In the genomic region with DNA sequence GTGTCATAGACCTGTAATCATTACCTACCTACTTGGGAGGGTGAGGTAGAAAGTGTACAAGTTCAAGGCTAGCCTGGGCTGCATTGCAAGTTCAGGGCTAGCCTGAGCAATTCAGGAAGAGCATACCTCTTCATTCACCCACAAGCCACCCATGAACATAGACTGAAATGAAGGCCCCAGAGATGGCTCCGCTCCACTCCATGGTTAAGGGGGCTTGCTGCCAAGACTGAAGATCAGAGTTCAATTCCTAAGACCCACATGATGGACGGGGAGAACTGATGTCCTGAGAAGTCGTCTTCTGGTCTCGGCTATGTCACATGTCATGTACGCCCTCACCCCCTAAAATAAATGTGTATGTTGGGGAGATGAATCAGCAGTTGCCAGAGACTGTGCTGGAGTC, we compare ENCODE assay signal across 10 mouse cellular contexts. TPM values are rescaled to one million over a fixed set of nuclear protein-coding genes. Genes with fewer than 3 reads are reported as not detected.
A peak's percentile ranks its signal among the peaks of the same experiment; 100 is the strongest.
DNase-seq lines count a peak whose midpoint lies in the region; ATAC-seq and TF ChIP-seq lines count a peak whose summit lies in the region.
"Had no signal": no experiment of that assay in that cellular context is flagged by ENCODE, and none has a peak within 500 bp of the region (broad histone marks: within the 10 kb centered on the region; RNA-seq: fewer than 3 reads in every experiment).

No protein-coding gene starts in this region.

- H3K4me3 ChIP-seq in erythroblast, embryonic 14.5 days (replicated peaks), result peak overlapping the region; percentile 58
- peak overlapping the region; percentile 59 for H3K4me3 ChIP-seq in liver, adult 2 months (ENCODE audit: insufficient read depth, low read depth, low read length)
- H3K4me3 ChIP-seq in liver, postnatal 0 days (ENCODE audit: low read depth, low read length), result no peak overlapping the region
- peak overlapping the region; percentile 48; the same call in 1 of the 2 replicates for H3K4me3 ChIP-seq in limb, embryonic 10.5 days
- H3K4me3 ChIP-seq in midbrain, embryonic 16.5 days (ENCODE audit: low read depth, low read length), result no peak overlapping the region

- no peak overlapping the region for H3K4me2 ChIP-seq in liver, postnatal 0 days (ENCODE audit: low read depth, low read length)
- no peak overlapping the region; the same call in 1 of the 2 replicates for H3K4me2 ChIP-seq in midbrain, embryonic 16.5 days (ENCODE audit: low read length)

- peaks cover 69% of the 10 kb centered on the region for H3K4me1 ChIP-seq in erythroblast, embryonic 14.5 days (ENCODE audit: control insufficient read depth)
- peaks cover 29% of the 10 kb centered on the region for H3K4me1 ChIP-seq in liver, adult 2 months (ENCODE audit: control insufficient read depth, insufficient read depth, low read length)
- H3K4me1 ChIP-seq in liver, postnatal 0 days (ENCODE audit: insufficient read depth), result peaks cover 5% of the 10 kb centered on the region
- H3K4me1 ChIP-seq in limb, embryonic 10.5 days, result peaks cover 6% of the 10 kb centered on the region
- H3K4me1 ChIP-seq in midbrain, embryonic 16.5 days (ENCODE audit: control insufficient read depth, insufficient read depth, low read length), result peaks cover 6% of the 10 kb centered on the region

- H3K9ac ChIP-seq in liver, adult 2 months (ENCODE audit: low read depth, low read length), result peak overlapping the region; percentile 75
- H3K9ac ChIP-seq in liver, postnatal 0 days (replicated peaks), result no peak overlapping the region
- H3K9ac ChIP-seq in midbrain, embryonic 16.5 days (ENCODE audit: low read depth, low read length), result no peak overlapping the region

- no peaks in the 10 kb centered on the region for H3K36me3 ChIP-seq in erythroblast, embryonic 14.5 days (ENCODE audit: control insufficient read depth)
- H3K36me3 ChIP-seq in liver, adult 2 months (ENCODE audit: control insufficient read depth, insufficient read depth, low read length), result no peaks in the 10 kb centered on the region
- H3K36me3 ChIP-seq in liver, postnatal 0 days (replicated peaks; ENCODE audit: insufficient read depth, low read length), result no peaks in the 10 kb centered on the region
- H3K36me3 ChIP-seq in limb, embryonic 10.5 days, result no peaks in the 10 kb centered on the region
- H3K36me3 ChIP-seq in midbrain, embryonic 16.5 days (ENCODE audit: control insufficient read depth, insufficient read depth, low read length), result no peaks in the 10 kb centered on the region
- H3K36me3 ChIP-seq: embryonic facial prominence, embryonic 15.5 days had no signal

- 28% methylated on average over 5 of the region's 5 CpGs for whole genome bisulfite sequencing in liver, adult 2 months
- 83% methylated on average over 5 of the region's 5 CpGs for WGBS in liver, postnatal 0 days (ENCODE audit: insufficient replicate concordance)
- 89% methylated on average over 5 of the region's 5 CpGs for WGBS in limb, embryonic 10.5 days
- WGBS in midbrain, embryonic 16.5 days, result 90% methylated on average over 5 of the region's 5 CpGs

- ATAC-seq in erythroblast, adult 5-6 weeks (replicated peaks; ENCODE audit: low FRiP score, poor library complexity, severe bottlenecking), result no peak
- ATAC-seq in liver, postnatal 0 days, result no peak
- no peak for ATAC-seq in midbrain, embryonic 16.5 days

- no peaks in the 10 kb centered on the region for H3K79me2 ChIP-seq in liver, adult 2 months (ENCODE audit: control insufficient read depth, insufficient read depth, low read length)

- H3K27me3 ChIP-seq in erythroblast, embryonic 14.5 days (ENCODE audit: control insufficient read depth), result no peaks in the 10 kb centered on the region
- H3K27me3 ChIP-seq in liver, adult 2 months (ENCODE audit: control insufficient read depth, insufficient read depth, low read length), result no peaks in the 10 kb centered on the region
- H3K27me3 ChIP-seq in liver, postnatal 0 days (ENCODE audit: insufficient read depth, low read length), result no peaks in the 10 kb centered on the region
- H3K27me3 ChIP-seq in limb, embryonic 10.5 days (ENCODE audit: low read depth, poor library complexity, severe bottlenecking), result no peaks in the 10 kb centered on the region
- no peaks in the 10 kb centered on the region for H3K27me3 ChIP-seq in midbrain, embryonic 16.5 days (ENCODE audit: control insufficient read depth, insufficient read depth, low read depth, low read length)
- H3K27me3 ChIP-seq: embryonic facial prominence, embryonic 15.5 days had no signal

- H3K27ac ChIP-seq in liver, adult 2 months (replicated peaks; ENCODE audit: insufficient read depth, low read depth, low read length), result peak overlapping the region; percentile 93
- H3K27ac ChIP-seq in liver, postnatal 0 days (ENCODE audit: low read depth), result no peak overlapping the region
- peak overlapping the region; percentile 77 for H3K27ac ChIP-seq in limb, embryonic 10.5 days
- peak overlapping the region; percentile 53 for H3K27ac ChIP-seq in midbrain, embryonic 16.5 days (ENCODE audit: low read length)

- 0 out of 2 replicates have a peak, but pooled peaks have one; percentile 30 for TF ChIP-seq POLR2A in liver, adult 2 months (IDR thresholded peaks at IDR 0.05; ENCODE audit: extremely low read depth, insufficient read depth, low read length)

- no peak for TF ChIP-seq EP300 in liver, postnatal 0 days (IDR thresholded peaks at IDR 0.05; ENCODE audit: low read depth)

- H3K9me3 ChIP-seq in erythroblast, embryonic 14.5 days (ENCODE audit: control insufficient read depth, low read length), result no peaks in the 10 kb centered on the region
- no peaks in the 10 kb centered on the region for H3K9me3 ChIP-seq in liver, postnatal 0 days (ENCODE audit: low read length)
- H3K9me3 ChIP-seq in limb, embryonic 10.5 days (replicated peaks), result no peaks in the 10 kb centered on the region
- H3K9me3 ChIP-seq in midbrain, embryonic 16.5 days (replicated peaks; ENCODE audit: control insufficient read depth, low read length, poor library complexity, severe bottlenecking), result no peaks in the 10 kb centered on the region
- H3K9me3 ChIP-seq: embryonic facial prominence, embryonic 15.5 days had no signal

- peak; percentile 70 for DNase-seq in liver, adult 2 months (ENCODE audit: extremely low read depth, low read depth, low spot score)
- DNase-seq in liver, postnatal 0 days, result no peak
- DNase-seq in limb, embryonic 10.5 days (ENCODE audit: low spot score), result no peak
- DNase-seq in right cerebral cortex, postnatal 4 days, result no peak
- DNase-seq in layer of hippocampus, postnatal 36 days, result no peak
- DNase-seq: cerebellum, adult 11 months had no signal

- no peak for TF ChIP-seq CTCF in liver, adult 2 months (IDR thresholded peaks at IDR 0.05; ENCODE audit: low read depth, low read length)
- no peak for TF ChIP-seq CTCF in liver, postnatal 0 days (IDR thresholded peaks at IDR 0.05; ENCODE audit: low read depth)

RNA-seq across cellular contexts. Expression of a gene that starts 9.1 kb away (rescaled TPM):
- 0.25 and 0.32 TPM in 2 replicates for polyA plus RNA-seq in erythroblast, embryonic 14.5 days (2012)
- total RNA-seq in erythroblast, adult 5-6 weeks (2015; ENCODE audit: low replicate concordance), result 1.3 and 2.3 TPM in 2 replicates
- 4.2 and 6.0 TPM in 2 replicates for total RNA-seq in erythroblast, adult 5-6 weeks (2017; ENCODE audit: low replicate concordance)
- total RNA-seq in liver, adult 2 months (2014; rRNA removed), result 29.3 and 40.9 TPM in 2 replicates
- polyA plus RNA-seq in liver, adult 2 months (2012; rRNA removed), result 66.8 and 190 TPM in 2 replicates
- 3.8 and 4.6 TPM in 2 replicates for polyA plus RNA-seq in liver, postnatal 0 days (2015; fragmentation: Nextera tagmentation; extraction: Ambion mirVana)
- 56.7 and 57.9 TPM in 2 replicates for polyA plus RNA-seq in limb, embryonic 10.5 days (2016; fragmentation: Nextera tagmentation; extraction: Ambion mirVana)
- polyA plus RNA-seq in midbrain, embryonic 16.5 days (2015; fragmentation: Nextera tagmentation; extraction: Ambion mirVana), result 100 and 125 TPM in 2 replicates
- 10 to 100 TPM; 53.9 to 56.1 TPM for total RNA-seq in layer of hippocampus, postnatal 36 days (2021)

RNA-seq across cellular contexts. Expression of a gene that starts 25.1 kb away (rescaled TPM):
- polyA plus RNA-seq in erythroblast, embryonic 14.5 days (2012), result 0.16 and 0.38 TPM in 2 replicates
- 10.9 and 13.1 TPM in 2 replicates for total RNA-seq in erythroblast, adult 5-6 weeks (2015; ENCODE audit: low replicate concordance)
- 4.7 and 5.3 TPM in 2 replicates for total RNA-seq in erythroblast, adult 5-6 weeks (2017; ENCODE audit: low replicate concordance)
- 7.7 and 8.8 TPM in 2 replicates for total RNA-seq in liver, adult 2 months (2014; rRNA removed)
- polyA plus RNA-seq in liver, adult 2 months (2012; rRNA removed), result 18.3 and 23.0 TPM in 2 replicates
- 20.2 and 20.9 TPM in 2 replicates for polyA plus RNA-seq in liver, postnatal 0 days (2015; fragmentation: Nextera tagmentation; extraction: Ambion mirVana)
- 52.1 and 59.0 TPM in 2 replicates for polyA plus RNA-seq in limb, embryonic 10.5 days (2016; fragmentation: Nextera tagmentation; extraction: Ambion mirVana)
- 38.3 and 41.6 TPM in 2 replicates for polyA plus RNA-seq in midbrain, embryonic 16.5 days (2015; fragmentation: Nextera tagmentation; extraction: Ambion mirVana)
- 100 to 1,000 TPM; 105 to 106 TPM for total RNA-seq in layer of hippocampus, postnatal 36 days (2021)

RNA-seq across cellular contexts. Expression of a gene that starts 32.6 kb away (rescaled TPM):
- polyA plus RNA-seq in erythroblast, embryonic 14.5 days (2012), result 0.95 and 1.0 TPM in 2 replicates
- 1.2 and 17.8 TPM in 2 replicates for total RNA-seq in erythroblast, adult 5-6 weeks (2015; ENCODE audit: low replicate concordance)
- 6.1 and 6.5 TPM in 2 replicates for total RNA-seq in erythroblast, adult 5-6 weeks (2017; ENCODE audit: low replicate concordance)
- total RNA-seq in liver, adult 2 months (2014; rRNA removed), result 3.8 and 5.6 TPM in 2 replicates
- 12.0 and 14.0 TPM in 2 replicates for polyA plus RNA-seq in liver, adult 2 months (2012; rRNA removed)
- polyA plus RNA-seq in liver, postnatal 0 days (2015; fragmentation: Nextera tagmentation; extraction: Ambion mirVana), result 3.3 and 3.4 TPM in 2 replicates
- 23.5 and 25.5 TPM in 2 replicates for polyA plus RNA-seq in limb, embryonic 10.5 days (2016; fragmentation: Nextera tagmentation; extraction: Ambion mirVana)
- 12.4 and 12.8 TPM in 2 replicates for polyA plus RNA-seq in midbrain, embryonic 16.5 days (2015; fragmentation: Nextera tagmentation; extraction: Ambion mirVana)
- 10 to 100 TPM; 12.2 to 12.7 TPM for total RNA-seq in layer of hippocampus, postnatal 36 days (2021)

Comparison
In these comparisons a context has a peak if more than half of its experiments do, and no peak if none do; other contexts are left out.
1. H3K4me3 ChIP-seq: peak in erythroblast, embryonic 14.5 days (single experiment), liver, adult 2 months (single experiment) and limb, embryonic 10.5 days (single experiment); none in liver, postnatal 0 days (single experiment) and midbrain, embryonic 16.5 days (single experiment).
2. RNA of a gene that starts 9.1 kb away (polyA plus RNA-seq): 66.8 to 190 TPM in liver, adult 2 months, 100 to 125 TPM in midbrain, embryonic 16.5 days and 56.7 to 57.9 TPM in limb, embryonic 10.5 days; 3.8 to 4.6 TPM in liver, postnatal 0 days and 0.25 to 0.32 TPM in erythroblast, embryonic 14.5 days; every median in the first group is over 10 times any median in the second.
3. RNA of a gene that starts 25.1 kb away (polyA plus RNA-seq): 52.1 to 59.0 TPM in limb, embryonic 10.5 days, 38.3 to 41.6 TPM in midbrain, embryonic 16.5 days, 18.3 to 23.0 TPM in liver, adult 2 months and 20.2 to 20.9 TPM in liver, postnatal 0 days; 0.16 to 0.38 TPM in erythroblast, embryonic 14.5 days; every median in the first group is over 10 times any median in the second.